Mouse (Mus musculus): ENCODE measurements around the gene Fbxw24. TPM values are rescaled to one million over a fixed set of nuclear protein-coding genes. Genes with fewer than 3 reads are reported as not detected.
"Not testable (repeated sequence)": the region's sequence is repeated elsewhere in the genome, so short reads cannot be mapped to it uniquely, and the experiment has no call there.

Gene Fbxw24
- not detected in 2 replicates for total RNA-seq (2014; rRNA removed; ENCODE audit: low replicate concordance)
- polyA plus RNA-seq (2015; fragmentation: Nextera tagmentation; extraction: Ambion mirVana): not detected in 2 replicates

- not testable (repeated sequence) for DNase-seq (ENCODE audit: low spot score); ATAC-seq (ENCODE audit: insufficient read depth, low read depth); H3K4me3 ChIP-seq (ENCODE audit: low read depth, low read length); H3K4me1 ChIP-seq (ENCODE audit: control insufficient read depth, insufficient read depth); H3K9ac ChIP-seq (replicated peaks; ENCODE audit: low read depth, low read length); H3K9me3 ChIP-seq (replicated peaks; ENCODE audit: control insufficient read depth, low read length); H3K4me2 ChIP-seq (ENCODE audit: low read depth, low read length); H3K27me3 ChIP-seq (ENCODE audit: control insufficient read depth, insufficient read depth, low read length); H3K36me3 ChIP-seq (replicated peaks; ENCODE audit: control insufficient read depth, insufficient read depth, low read length); H3K27ac ChIP-seq (ENCODE audit: low read depth)
- 46% methylated on average over 2 of the region's 2 CpGs for WGBS
Measured at GRCm38 (mm10) chr9:109625957-109626356, at the start of gene Fbxw24. Gene Fbxw24, minus strand, starts transcription at chr9:109626057.

- not testable (repeated sequence) for H3K9ac ChIP-seq (replicated peaks; ENCODE audit: low read depth, low read length); H3K36me3 ChIP-seq (replicated peaks; ENCODE audit: control insufficient read depth, insufficient read depth, low read length); H3K4me1 ChIP-seq (ENCODE audit: control insufficient read depth, insufficient read depth); H3K27me3 ChIP-seq (ENCODE audit: control insufficient read depth, insufficient read depth, low read length); DNase-seq (ENCODE audit: low spot score); H3K27ac ChIP-seq (ENCODE audit: low read depth); H3K4me3 ChIP-seq (ENCODE audit: low read depth, low read length); ATAC-seq (ENCODE audit: insufficient read depth, low read depth); H3K4me2 ChIP-seq (ENCODE audit: low read depth, low read length); H3K9me3 ChIP-seq (replicated peaks; ENCODE audit: control insufficient read depth, low read length)
- 65% methylated on average over 2 of the region's 2 CpGs for WGBS
Measured at GRCm38 (mm10) chr9:109664552-109664951, 38.7 kb upstream of the Fbxw24 start, which contains the start of gene Fbxw25. Gene Fbxw25, minus strand, starts transcription at chr9:109664652.

GRCm38 (mm10) chr9:109606837-109607236 is 19.0 kb downstream of the Fbxw24 start:
- not testable (repeated sequence) for H3K9me3 ChIP-seq (replicated peaks; ENCODE audit: control insufficient read depth, low read length); H3K36me3 ChIP-seq (replicated peaks; ENCODE audit: control insufficient read depth, insufficient read depth, low read length); H3K4me2 ChIP-seq (ENCODE audit: low read depth, low read length); H3K9ac ChIP-seq (replicated peaks; ENCODE audit: low read depth, low read length); H3K4me1 ChIP-seq (ENCODE audit: control insufficient read depth, insufficient read depth); H3K27ac ChIP-seq (ENCODE audit: low read depth); H3K4me3 ChIP-seq (ENCODE audit: low read depth, low read length); H3K27me3 ChIP-seq (ENCODE audit: control insufficient read depth, insufficient read depth, low read length); ATAC-seq (ENCODE audit: insufficient read depth, low read depth)
- WGBS: 29% methylated on average over 5 of the region's 5 CpGs
- peak; percentile 22; the same call in 1 of the 2 replicates for TF ChIP-seq CTCF (IDR thresholded peaks at IDR 0.05; ENCODE audit: low read depth)
- DNase-seq (ENCODE audit: low spot score): peak; percentile 22

GRCm38 (mm10) chr9:109602128-109602527 is 23.7 kb downstream of the Fbxw24 start:
- not testable (repeated sequence) for H3K4me2 ChIP-seq (ENCODE audit: low read depth, low read length); H3K9ac ChIP-seq (replicated peaks; ENCODE audit: low read depth, low read length); H3K9me3 ChIP-seq (replicated peaks; ENCODE audit: control insufficient read depth, low read length); DNase-seq (ENCODE audit: low spot score); H3K4me1 ChIP-seq (ENCODE audit: control insufficient read depth, insufficient read depth); H3K4me3 ChIP-seq (ENCODE audit: low read depth, low read length); ATAC-seq (ENCODE audit: insufficient read depth, low read depth); H3K27me3 ChIP-seq (ENCODE audit: control insufficient read depth, insufficient read depth, low read length); H3K27ac ChIP-seq (ENCODE audit: low read depth); H3K36me3 ChIP-seq (replicated peaks; ENCODE audit: control insufficient read depth, insufficient read depth, low read length)
- WGBS: 44% methylated on average over 2 of the region's 2 CpGs

- ATAC-seq (ENCODE audit: insufficient read depth, low read depth): no peak
- H3K4me2 ChIP-seq (ENCODE audit: low read depth, low read length): no peak overlapping the region
Measured at GRCm38 (mm10) chr9:109597226-109597625, 28.6 kb downstream of the Fbxw24 start.

GRCm38 (mm10) chr9:109594866-109595265 is 31.0 kb downstream of the Fbxw24 start:
- WGBS: 68% methylated on average over 2 of the region's 2 CpGs
- Histone ChIP-seq H3K36me3 (replicated peaks; ENCODE audit: control insufficient read depth, insufficient read depth, low read length) (no peaks in the 10 kb centered on the region), H3K4me1 (ENCODE audit: control insufficient read depth, insufficient read depth) (no peaks in the 10 kb centered on the region), H3K4me3 (ENCODE audit: low read depth, low read length) (no peak overlapping the region), H3K9me3 (replicated peaks; ENCODE audit: control insufficient read depth, low read length) (no peaks in the 10 kb centered on the region), H3K4me2 (ENCODE audit: low read depth, low read length) (no peak overlapping the region), H3K27me3 (ENCODE audit: control insufficient read depth, insufficient read depth, low read length) (no peaks in the 10 kb centered on the region), H3K9ac (replicated peaks; ENCODE audit: low read depth, low read length) (no peak overlapping the region), H3K27ac (ENCODE audit: low read depth) (no peak overlapping the region)
- TF ChIP-seq CTCF (IDR thresholded peaks at IDR 0.05; ENCODE audit: low read depth): no peak
- no peak for TF ChIP-seq EP300 (IDR thresholded peaks at IDR 0.05; ENCODE audit: low read depth)
- DNase-seq (ENCODE audit: low spot score) (no peak), ATAC-seq (ENCODE audit: insufficient read depth, low read depth) (no peak)

More at GRCm38 (mm10) chr9:109597226-109597625, 28.6 kb downstream of the Fbxw24 start:
- H3K36me3 ChIP-seq (replicated peaks; ENCODE audit: control insufficient read depth, insufficient read depth, low read length): no peaks in the 10 kb centered on the region
- H3K27ac ChIP-seq (ENCODE audit: low read depth): no peak overlapping the region
- H3K9ac ChIP-seq (replicated peaks; ENCODE audit: low read depth, low read length): no peak overlapping the region
- H3K27me3 ChIP-seq (ENCODE audit: control insufficient read depth, insufficient read depth, low read length): no peaks in the 10 kb centered on the region
- no peaks in the 10 kb centered on the region for H3K4me1 ChIP-seq (ENCODE audit: control insufficient read depth, insufficient read depth)
- H3K4me3 ChIP-seq (ENCODE audit: low read depth, low read length): no peak overlapping the region
- H3K9me3 ChIP-seq (replicated peaks; ENCODE audit: control insufficient read depth, low read length): no peaks in the 10 kb centered on the region
- DNase-seq (ENCODE audit: low spot score): no peak
- TF ChIP-seq CTCF (IDR thresholded peaks at IDR 0.05; ENCODE audit: low read depth): no peak
- TF ChIP-seq EP300 (IDR thresholded peaks at IDR 0.05; ENCODE audit: low read depth): no peak

- WGBS: 76% methylated on average over 4 of the region's 4 CpGs
- H3K27ac ChIP-seq (ENCODE audit: low read depth); H3K4me1 ChIP-seq (ENCODE audit: control insufficient read depth, insufficient read depth); DNase-seq (ENCODE audit: low spot score); H3K36me3 ChIP-seq (replicated peaks; ENCODE audit: control insufficient read depth, insufficient read depth, low read length); H3K9me3 ChIP-seq (replicated peaks; ENCODE audit: control insufficient read depth, low read length); H3K9ac ChIP-seq (replicated peaks; ENCODE audit: low read depth, low read length); ATAC-seq (ENCODE audit: insufficient read depth, low read depth); H3K27me3 ChIP-seq (ENCODE audit: control insufficient read depth, insufficient read depth, low read length); H3K4me3 ChIP-seq (ENCODE audit: low read depth, low read length); H3K4me2 ChIP-seq (ENCODE audit: low read depth, low read length): not testable (repeated sequence)
Measured at GRCm38 (mm10) chr9:109568162-109568561, 57.7 kb downstream of the Fbxw24 start, which contains the start of gene Fbxw15. Gene Fbxw15, minus strand, starts transcription at chr9:109568262.
